Mouse (Mus musculus) kidney, embryonic 16.5 days (tissue): ENCODE results near the gene 5730596B20Rik. TPM values are rescaled to one million over a fixed set of nuclear protein-coding genes. Genes with fewer than 3 reads are reported as not detected.

Source experiments
- ATAC-seq: fragments of 200-750 bp; cut with Nextera tagmentation; 2 replicates; pipeline ENCODE4 v1.8.0; 2017; ENCODE audit warnings: moderate TSS enrichment; ENCODE audit not compliant: low FRiP score, low TSS enrichment
- H3K27ac ChIP-seq: fragments of 300-500 bp; sonication (generic); 2 replicates; pipeline ENCODE4 v1.5.1; 2014; ENCODE audit warnings: low read length
- H3K27me3 ChIP-seq: fragments of 300-500 bp; sonication (generic); 2 replicates; pipeline ENCODE4 v1.6.1; 2014; ENCODE audit warnings: low read length, control low read depth, mixed read lengths; ENCODE audit not compliant: insufficient read depth
- H3K36me3 ChIP-seq: fragments of 300-500 bp; sonication (generic); 2 replicates; pipeline ENCODE4 v1.6.1; 2014; ENCODE audit warnings: low read length, control low read depth, mixed read lengths; ENCODE audit not compliant: insufficient read depth
- H3K4me1 ChIP-seq: fragments of 300-500 bp; sonication (generic); 2 replicates; pipeline ENCODE4 v1.6.1; 2014; ENCODE audit warnings: low read length, control low read depth, mixed read lengths; ENCODE audit not compliant: insufficient read depth
- H3K4me2 ChIP-seq: fragments of 300-500 bp; sonication (generic); replicated peaks from 2 replicates; pipeline ENCODE4 v1.6.1; 2014; ENCODE audit warnings: low read depth, low read length
- H3K4me3 ChIP-seq: fragments of 300-500 bp; sonication (generic); 2 replicates; pipeline ENCODE4 v1.5.1; 2014; ENCODE audit warnings: mild to moderate bottlenecking, low read length
- H3K9ac ChIP-seq: fragments of 300-500 bp; sonication (generic); replicated peaks from 2 replicates; pipeline ENCODE4 v1.6.1; 2014; ENCODE audit warnings: low read length
- H3K9me3 ChIP-seq: fragments of 300-500 bp; sonication (generic); 2 replicates; pipeline ENCODE4 v1.6.1; 2016; ENCODE audit warnings: low read length, control low read depth
- WGBS: fragments of 180-500 bp; shearing (Covaris S2); extraction: QIAGEN DNeasy Blood & Tissue Kit; methylation state at CpG from one replicate; pipeline ENCODE4 v1.1.7; 2014; 5-methylcytosine and 5-hydroxymethylcytosine counted together
- polyA plus RNA-seq: library from polyadenylated mRNA; unstranded; fragments of >200 nt; fragmentation: Nextera tagmentation; extraction: Ambion mirVana; gene quantifications from 2 replicates; pipeline ENCODE4 v1.2.1, GENCODE M21; 2015

Gene 5730596B20Rik
- polyA plus RNA-seq, 1 experiment from 2014 or later: 1.7 TPM

DNA sequence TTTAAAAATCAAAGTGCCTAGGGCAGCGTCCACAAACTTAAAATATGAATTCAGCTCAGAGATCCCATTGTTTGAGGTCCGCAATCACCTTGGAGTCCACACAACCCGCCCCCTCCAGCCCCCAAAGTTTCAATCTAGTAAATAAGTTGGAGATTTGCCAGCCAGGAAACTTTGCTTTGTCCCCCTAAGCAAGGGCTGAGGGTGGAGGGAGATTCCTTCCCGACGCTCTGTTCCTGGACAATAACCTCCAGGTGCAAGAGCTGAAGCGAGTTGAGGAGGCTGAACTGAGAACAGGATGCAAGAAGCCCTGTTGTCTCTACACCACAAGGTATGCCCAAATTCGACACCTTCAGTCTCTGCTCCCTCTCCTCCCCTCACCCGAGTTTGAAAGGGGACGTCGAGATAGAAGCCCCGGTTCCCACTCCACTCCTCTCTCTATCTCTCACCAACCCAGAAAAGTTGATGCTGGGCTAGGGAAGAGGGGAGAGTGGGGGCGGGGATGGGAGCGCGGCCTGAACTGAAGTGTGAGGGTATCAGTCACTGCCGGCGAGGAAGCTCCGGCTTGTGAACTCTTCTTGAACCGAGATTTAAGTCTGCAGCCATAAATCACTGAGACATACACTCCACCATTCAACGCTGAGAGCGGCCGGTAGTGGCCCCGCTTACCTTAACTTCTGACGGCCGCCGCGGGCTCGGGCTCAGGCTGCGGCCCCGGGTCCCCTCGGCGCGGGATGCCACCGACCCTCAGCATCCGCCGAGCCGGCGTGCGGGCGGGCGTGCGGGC lies 2.1 kb upstream of the 5730596B20Rik start:
- 2% methylated on average over 41 of the region's 41 CpGs for WGBS
- H3K27ac ChIP-seq: peak overlapping the region; percentile 97
- H3K4me3 ChIP-seq: peak overlapping the region; percentile 63
- peak overlapping the region; percentile 72 for H3K4me2 ChIP-seq
- no peaks in the 10 kb centered on the region for H3K9me3 ChIP-seq
- H3K9ac ChIP-seq: peak overlapping the region; percentile 89
- H3K27me3 ChIP-seq: no peaks in the 10 kb centered on the region
- ATAC-seq: peak; percentile 55
- H3K36me3 ChIP-seq: peaks cover 2% of the 10 kb centered on the region; the same call in 1 of the 2 replicates
- peaks cover 82% of the 10 kb centered on the region for H3K4me1 ChIP-seq

GRCm38 (mm10) chr6:52175864-52176263 lies 1.4 kb upstream of the 5730596B20Rik start:
- Histone ChIP-seq H3K9ac (peak overlapping the region; percentile 89), H3K4me2 (peak overlapping the region; percentile 72)

DNA sequence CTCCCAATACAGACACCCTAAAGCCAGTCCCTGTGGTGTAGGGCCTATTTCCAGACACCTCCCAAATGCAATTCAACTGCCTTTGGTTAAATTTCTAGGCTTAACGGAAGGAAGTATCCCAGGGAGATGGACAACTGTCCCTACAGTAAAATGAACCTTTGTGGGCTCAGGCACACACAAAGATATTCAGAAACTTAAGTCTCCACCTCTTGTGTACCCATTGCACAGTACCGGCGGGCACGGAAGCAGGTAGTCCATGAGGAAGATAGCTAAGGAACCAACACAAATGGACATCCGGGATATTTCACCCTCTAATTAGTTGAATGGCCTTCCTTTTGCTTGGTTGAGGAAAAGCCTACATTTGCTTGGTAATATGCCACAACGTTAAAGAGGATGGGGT lies 907 bp upstream of the 5730596B20Rik start:
- Histone ChIP-seq H3K36me3 (no peaks in the 10 kb centered on the region), H3K9me3 (no peaks in the 10 kb centered on the region), H3K4me1 (peaks cover 82% of the 10 kb centered on the region), H3K4me3 (peak overlapping the region; percentile 63), H3K27ac (peak overlapping the region; percentile 97), H3K27me3 (no peaks in the 10 kb centered on the region), H3K9ac (peak overlapping the region; percentile 89), H3K4me2 (peak overlapping the region; percentile 72)
- WGBS: 2% methylated on average over 6 of the region's 6 CpGs
- no peak for ATAC-seq

More at GRCm38 (mm10) chr6:52175864-52176263, 1.4 kb upstream of the 5730596B20Rik start:
- H3K36me3 ChIP-seq: no peaks in the 10 kb centered on the region
- peak overlapping the region; percentile 63 for H3K4me3 ChIP-seq
- no peaks in the 10 kb centered on the region for H3K9me3 ChIP-seq
- peak; percentile 44 for ATAC-seq
- H3K27me3 ChIP-seq: no peaks in the 10 kb centered on the region
- under 1% methylated on average over 13 of the region's 35 CpGs for WGBS
- peaks cover 82% of the 10 kb centered on the region for H3K4me1 ChIP-seq
- peak overlapping the region; percentile 97 for H3K27ac ChIP-seq

- H3K27ac ChIP-seq: peak overlapping the region; percentile 97
- H3K9me3 ChIP-seq: no peaks in the 10 kb centered on the region
- no peaks in the 10 kb centered on the region for H3K27me3 ChIP-seq
- peak overlapping the region; percentile 89 for H3K9ac ChIP-seq
- H3K4me3 ChIP-seq: peak overlapping the region; percentile 63
- 8% methylated on average over 9 of the region's 9 CpGs for whole genome bisulfite sequencing
- no peak for ATAC-seq
- H3K4me1 ChIP-seq: peaks cover 82% of the 10 kb centered on the region
- H3K36me3 ChIP-seq: no peaks in the 10 kb centered on the region
- H3K4me2 ChIP-seq: peak overlapping the region; percentile 72
These were observed 508 bp downstream of the 5730596B20Rik start for GRCm38 (mm10) chr6:52177806-52178205.

- Histone ChIP-seq H3K27me3 (no peaks in the 10 kb centered on the region), H3K27ac (peak overlapping the region; percentile 97), H3K9me3 (no peaks in the 10 kb centered on the region), H3K36me3 (no peaks in the 10 kb centered on the region), H3K4me2 (peak overlapping the region; percentile 72), H3K4me3 (peak overlapping the region; percentile 63), H3K4me1 (peaks cover 82% of the 10 kb centered on the region), H3K9ac (peak overlapping the region; percentile 89)
- ATAC-seq: no peak
- 15% methylated on average over 4 of the region's 4 CpGs for WGBS
These were observed 1.8 kb downstream of the 5730596B20Rik start for GRCm38 (mm10) chr6:52178918-52179665.

GRCm38 (mm10) chr6:52179690-52180089 lies 2.4 kb downstream of the 5730596B20Rik start:
- Histone ChIP-seq H3K27me3 (no peaks in the 10 kb centered on the region), H3K4me2 (peak overlapping the region; percentile 72), H3K9ac (peak overlapping the region; percentile 89), H3K36me3 (no peaks in the 10 kb centered on the region), H3K4me3 (peak overlapping the region; percentile 63), H3K27ac (peak overlapping the region; percentile 97), H3K9me3 (no peaks in the 10 kb centered on the region), H3K4me1 (peaks cover 84% of the 10 kb centered on the region)
- WGBS: 11% methylated on average over 10 of the region's 10 CpGs
- ATAC-seq: no peak

DNA sequence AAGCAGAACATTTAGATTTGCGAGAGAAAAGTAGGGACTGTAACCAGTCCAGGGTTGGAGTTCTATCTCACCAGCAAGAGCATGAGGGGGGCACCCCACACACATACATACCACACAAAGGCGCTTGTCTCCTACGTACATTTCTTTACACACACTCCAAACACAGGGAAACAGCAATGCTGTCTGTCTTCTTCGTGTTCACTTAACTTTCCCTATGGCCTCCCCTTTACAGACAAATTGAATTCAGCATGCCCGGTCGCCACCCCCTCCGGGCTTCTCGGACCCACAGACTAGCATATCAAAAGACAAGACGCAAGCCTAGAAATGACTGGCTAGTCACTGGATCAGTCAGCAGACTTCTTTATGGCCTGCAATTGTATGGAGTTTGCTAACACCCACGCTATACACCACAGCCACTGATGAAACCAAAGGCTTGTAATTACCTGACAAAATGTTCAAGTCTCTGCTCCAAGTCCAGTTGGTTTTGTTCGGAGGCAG lies 3.0 kb downstream of the 5730596B20Rik start:
- WGBS: 17% methylated on average over 11 of the region's 11 CpGs
- H3K9ac ChIP-seq: peak overlapping the region; percentile 89
- peak overlapping the region; percentile 63 for H3K4me3 ChIP-seq
- H3K36me3 ChIP-seq: no peaks in the 10 kb centered on the region
- no peaks in the 10 kb centered on the region for H3K27me3 ChIP-seq
- H3K9me3 ChIP-seq: no peaks in the 10 kb centered on the region
- peaks cover 84% of the 10 kb centered on the region for H3K4me1 ChIP-seq
- peak overlapping the region; percentile 72 for H3K4me2 ChIP-seq
- H3K27ac ChIP-seq: peak overlapping the region; percentile 97
- ATAC-seq: no peak

DNA sequence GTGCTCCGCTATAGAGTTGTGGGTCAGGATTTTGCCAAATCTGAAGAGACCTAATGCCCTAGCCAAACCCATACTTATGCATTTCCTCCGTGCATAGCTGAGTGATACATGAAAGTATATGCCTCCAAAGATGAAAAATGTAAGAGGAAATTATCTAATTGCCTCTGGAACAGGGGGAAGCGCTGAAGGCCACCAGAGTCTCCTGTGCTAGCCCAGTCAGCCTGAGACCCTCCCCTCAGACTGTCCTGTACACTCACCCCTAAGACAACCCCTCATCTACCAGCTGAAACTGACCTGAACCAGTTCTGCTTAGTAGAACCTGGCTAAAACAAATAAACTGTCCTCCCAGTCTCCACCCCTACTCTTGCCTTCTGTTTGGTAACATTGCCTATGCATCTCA lies 3.4 kb downstream of the 5730596B20Rik start:
- no peaks in the 10 kb centered on the region for H3K27me3 ChIP-seq
- H3K9ac ChIP-seq: peak overlapping the region; percentile 89
- H3K27ac ChIP-seq: peak overlapping the region; percentile 97
- ATAC-seq: no peak
- H3K4me2 ChIP-seq: peak overlapping the region; percentile 72
- no peaks in the 10 kb centered on the region for H3K36me3 ChIP-seq
- H3K4me1 ChIP-seq: peaks cover 88% of the 10 kb centered on the region
- H3K9me3 ChIP-seq: no peaks in the 10 kb centered on the region
- peak overlapping the region; percentile 63 for H3K4me3 ChIP-seq
- 39% methylated on average over 3 of the region's 3 CpGs for WGBS

DNA sequence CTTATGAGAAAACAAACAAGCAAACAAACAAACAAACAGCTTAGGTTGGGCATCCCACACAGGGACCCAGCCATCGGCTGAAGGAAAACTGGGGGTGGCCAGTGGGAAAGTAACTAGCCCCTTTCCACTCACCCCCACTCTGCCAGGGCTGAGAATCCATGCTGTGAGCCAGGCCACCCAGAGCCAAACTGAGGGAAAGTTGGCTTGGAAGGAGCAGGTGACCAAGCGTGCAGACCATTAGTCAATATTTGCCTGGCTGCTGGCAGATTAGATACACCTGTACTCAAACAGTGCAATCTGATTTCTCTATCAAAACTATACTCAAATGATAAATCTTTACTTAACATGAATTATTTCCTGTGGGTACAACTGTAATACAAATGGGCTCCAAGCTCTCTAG lies 4.7 kb downstream of the 5730596B20Rik start:
- no peak overlapping the region for H3K4me3 ChIP-seq
- peak overlapping the region; percentile 61 for H3K27ac ChIP-seq
- H3K9me3 ChIP-seq: no peaks in the 10 kb centered on the region
- no peak overlapping the region for H3K9ac ChIP-seq
- 49% methylated on average over 2 of the region's 2 CpGs for WGBS
- peaks cover 93% of the 10 kb centered on the region for H3K4me1 ChIP-seq
- ATAC-seq: no peak
- H3K36me3 ChIP-seq: no peaks in the 10 kb centered on the region; the same call in 1 of the 2 replicates
- H3K4me2 ChIP-seq: no peak overlapping the region
- H3K27me3 ChIP-seq: no peaks in the 10 kb centered on the region
